Comparison of ENCODE assay signal across 8 mouse cellular contexts in the genomic region with DNA sequence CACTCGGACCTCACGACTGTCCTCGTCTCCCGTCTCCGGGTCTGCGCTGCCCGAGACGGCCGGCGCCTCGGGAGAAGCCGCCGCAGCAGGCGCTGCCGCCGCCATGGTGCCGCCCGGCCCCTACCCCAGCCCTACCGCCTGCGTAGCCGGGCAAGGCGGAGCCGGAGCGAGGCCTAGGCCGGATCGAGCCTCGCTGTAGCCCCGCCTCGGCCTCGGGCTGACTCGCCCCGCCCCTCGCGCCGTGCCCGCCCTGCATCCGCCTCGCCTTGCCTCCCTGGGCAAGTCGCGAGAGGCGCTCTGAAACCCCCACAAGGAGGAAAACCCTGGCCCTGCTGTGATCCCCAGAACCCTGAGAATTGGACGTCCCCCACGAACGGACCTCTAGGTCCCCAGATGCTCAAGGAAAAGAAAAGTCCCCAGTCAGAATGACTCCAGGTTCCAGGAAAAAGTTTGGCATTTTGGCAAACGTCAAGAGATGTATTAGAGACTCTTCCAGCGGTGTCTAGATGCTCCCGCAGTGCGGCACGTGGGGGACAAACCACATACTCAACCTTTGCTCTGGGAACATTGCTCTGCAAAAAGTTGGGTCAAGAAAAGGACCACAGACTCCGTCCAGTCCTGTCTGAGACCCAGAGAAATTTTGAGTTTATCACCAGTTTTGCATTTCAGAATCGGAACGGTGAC. TPM values are rescaled to one million over a fixed set of nuclear protein-coding genes. Genes with fewer than 3 reads are reported as not detected.
DNase-seq lines count a peak whose midpoint lies in the region; ATAC-seq lines count a peak whose summit lies in the region.

A gene (minus strand): TSS at position 229 of the 684 bp plus-strand sequence.

- H3K9me3 ChIP-seq in hindbrain, embryonic 11.5 days (ENCODE audit: control insufficient read depth, low read length): no peaks in the 10 kb centered on the region

- peak within 1 kb of the TSS; percentile 97 for H3K27ac ChIP-seq in hindbrain, embryonic 11.5 days (ENCODE audit: low read depth, low read length)

- no peaks in the 10 kb centered on the region; the same call in 1 of the 2 replicates for H3K4me1 ChIP-seq in hindbrain, embryonic 11.5 days (replicated peaks; ENCODE audit: control insufficient read depth, insufficient read depth, low read length)

- peak within 1 kb of the TSS; percentile 96 for H3K9ac ChIP-seq in hindbrain, embryonic 11.5 days (ENCODE audit: low read depth, low read length)

- H3K27me3 ChIP-seq in hindbrain, embryonic 11.5 days (ENCODE audit: control insufficient read depth, insufficient read depth, low read length): peaks cover 4% of the 10 kb centered on the region

- 2% methylated on average over 51 of the region's 52 CpGs for WGBS in hindbrain, embryonic 11.5 days

- H3K4me2 ChIP-seq in hindbrain, embryonic 11.5 days (replicated peaks; ENCODE audit: low read depth, low read length): peak within 1 kb of the TSS; percentile 74

- DNase-seq in MN1 (ENCODE audit: low spot score): peak; percentile 92
- peak; percentile 86 for DNase-seq in cerebellum, adult 9-10 months
- peak; percentile 70 to 88 for DNase-seq in frontal cortex, adult 2 months (ENCODE audit: extremely low spot score in 1 of 2, low spot score in 1 of 2)
- peak; percentile 91 for DNase-seq in hindbrain, embryonic 11.5 days (ENCODE audit: low spot score)
- peak; percentile 82 to 88 for DNase-seq in layer of hippocampus, postnatal 14 days (ENCODE audit: low spot score in 2 of 2)
- peak; percentile 93 for DNase-seq in lung, postnatal 14 days
- peak; percentile 65 for DNase-seq in retina, adult 2 months (ENCODE audit: low read depth, low spot score)
- DNase-seq in thymus, postnatal 36 days: peak; percentile 95 to 96

- ATAC-seq in hindbrain, embryonic 11.5 days (ENCODE audit: low FRiP score): peak; percentile 98

- no peaks in the 10 kb centered on the region for H3K36me3 ChIP-seq in hindbrain, embryonic 11.5 days (ENCODE audit: control insufficient read depth, insufficient read depth, low read length)

- H3K4me3 ChIP-seq in hindbrain, embryonic 11.5 days (ENCODE audit: low read depth, low read length): peak within 1 kb of the TSS; percentile 95

RNA-seq across cellular contexts. Expression of the gene that starts here (rescaled TPM):
- polyA plus RNA-seq in frontal cortex, adult 2 months (2012; rRNA removed): 26.8 and 28.6 TPM in 2 replicates
- polyA plus RNA-seq in hindbrain, embryonic 11.5 days (2014; fragmentation: Nextera tagmentation; extraction: Ambion mirVana): 16.4 and 16.8 TPM in 2 replicates
- total RNA-seq in layer of hippocampus, postnatal 14 days (2021): 10 to 100 TPM; 27.6 to 28.6 TPM

Comparison
In these comparisons a context has a peak if more than half of its experiments do, and no peak if none do; other contexts are left out.
1. Peak in every context shown above with its lines: DNase-seq, ATAC-seq, H3K4me3 ChIP-seq and H3K27ac ChIP-seq.